Mouse (Mus musculus) small intestine, adult 2 months (tissue): ENCODE results near the gene Rpl28. TPM values are rescaled to one million over a fixed set of nuclear protein-coding genes. Genes with fewer than 3 reads are reported as not detected.

Experiments
- H3K27ac ChIP-seq: fragments of 200-500 bp; 2 replicates; pipeline ENCODE4 v1.5.1; 2012; ENCODE audit warnings: low read depth, low read length, control low read depth, inconsistent platforms; ENCODE audit not compliant: insufficient read depth
- H3K27me3 ChIP-seq: fragments of 200-500 bp; 2 replicates; pipeline ENCODE4 v1.6.1; 2012; ENCODE audit warnings: mild to moderate bottlenecking, moderate library complexity, low read length, inconsistent platforms; ENCODE audit not compliant: control insufficient read depth, insufficient read depth
- H3K36me3 ChIP-seq: fragments of 200-500 bp; 2 replicates; pipeline ENCODE4 v1.6.1; 2012; ENCODE audit warnings: mild to moderate bottlenecking, low read length, control low read depth, inconsistent platforms; ENCODE audit not compliant: control insufficient read depth, insufficient read depth
- H3K4me1 ChIP-seq: fragments of 200-500 bp; 2 replicates; pipeline ENCODE4 v1.6.1; 2012; ENCODE audit warnings: low read length, inconsistent platforms, mixed read lengths; ENCODE audit not compliant: control insufficient read depth, insufficient read depth, insufficient read length
- H3K4me3 ChIP-seq: fragments of 200-500 bp; 2 replicates; pipeline ENCODE4 v1.5.1; 2012; ENCODE audit warnings: low read depth, mild to moderate bottlenecking, control low read depth, inconsistent platforms, low read length, moderate library complexity
- CTCF ChIP-seq: fragments of 200-500 bp; IDR thresholded peaks from 2 replicates; pipeline ENCODE4 v1.5.1; 2012; ENCODE audit warnings: low read depth, mild to moderate bottlenecking, control low read depth, inconsistent platforms, low read length, moderate library complexity, mixed read lengths; ENCODE audit not compliant: insufficient replicate concordance, insufficient read length; ENCODE audit errors: extremely low read depth
- POLR2A ChIP-seq: fragments of 200-500 bp; IDR thresholded peaks from 2 replicates; pipeline ENCODE4 v1.6.1; 2012; ENCODE audit warnings: low read depth, mild to moderate bottlenecking, control low read depth, inconsistent platforms, low read length, moderate library complexity
- WGBS: fragments of 180-500 bp; shearing (Covaris S2); methylation state at CpG from one replicate; pipeline ENCODE4 v1.1.7; 2018; 5-methylcytosine and 5-hydroxymethylcytosine counted together
- polyA plus RNA-seq: library from polyadenylated mRNA; depleted of rRNA; stranded (reverse); fragments of >200 nt; gene quantifications from 2 replicates; pipeline ENCODE4 v1.2.3, GENCODE M21; 2012

Gene Rpl28
- polyA plus RNA-seq, 1 experiment, result 355 TPM

DNA sequence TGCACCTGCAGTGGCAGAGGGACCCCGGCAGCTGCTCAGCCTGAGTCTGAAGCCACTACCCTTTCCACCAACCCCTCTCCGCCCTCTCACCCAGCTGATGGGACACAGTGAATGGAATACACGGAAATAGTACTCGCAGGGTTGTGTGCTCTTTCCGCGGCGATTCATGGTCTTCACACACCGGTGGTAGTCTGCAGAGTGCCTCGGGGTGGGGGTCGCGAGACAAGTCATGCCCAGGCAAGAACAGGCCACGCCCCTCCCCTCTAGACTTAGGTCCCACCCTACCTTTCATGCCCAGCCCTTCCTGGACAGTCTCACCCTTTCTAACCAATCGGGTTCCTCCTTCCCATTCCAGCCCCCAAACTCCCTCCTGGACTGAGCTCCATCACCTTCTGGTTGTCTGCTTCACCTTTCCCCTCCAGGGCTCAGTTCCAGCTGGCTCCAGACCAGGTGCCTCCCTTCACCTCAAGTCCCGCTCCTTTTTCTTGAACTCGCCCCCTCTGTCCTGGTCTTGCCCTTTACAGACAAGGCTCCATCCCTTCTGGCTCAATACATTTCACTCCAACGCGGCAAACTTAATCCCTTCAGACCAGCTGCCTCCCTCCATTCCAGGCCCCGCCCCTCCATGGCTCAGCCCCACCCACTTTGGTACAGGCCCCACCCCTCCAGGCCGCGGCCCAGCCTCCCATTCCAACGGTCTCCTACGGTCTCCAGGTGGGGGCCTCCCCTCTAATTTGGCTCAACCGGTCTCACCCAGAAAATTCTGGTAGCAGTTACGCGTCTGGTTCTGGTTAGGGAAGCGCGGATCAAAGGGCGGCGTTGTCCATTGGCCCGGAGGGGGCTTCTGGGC, 40.5 kb upstream of the Rpl28 start:
- H3K36me3 ChIP-seq, result no peaks in the 10 kb centered on the region; the same call in 1 of the 2 replicates
- no peak for TF ChIP-seq POLR2A
- no peak for TF ChIP-seq CTCF
- no peaks in the 10 kb centered on the region for H3K27me3 ChIP-seq
- WGBS, result 2% methylated on average over 30 of the region's 30 CpGs
- H3K4me1 ChIP-seq, result peaks cover 17% of the 10 kb centered on the region
- H3K4me3 ChIP-seq, result peak overlapping the region; percentile 58
- H3K27ac ChIP-seq, result no peak overlapping the region

GRCm38 (mm10) chr7:4752821-4753570, 39.7 kb upstream of the Rpl28 start, which contains the start of gene Cox6b2:
TSS of gene Cox6b2 (minus strand) at chr7:4753094.
- H3K36me3 ChIP-seq, result no peaks in the 10 kb centered on the region

GRCm38 (mm10) chr7:4759670-4760069, 33.0 kb upstream of the Rpl28 start:
- TF ChIP-seq CTCF, result no peak
- no peak for TF ChIP-seq POLR2A
- Histone ChIP-seq H3K36me3 (no peaks in the 10 kb centered on the region), H3K27ac (no peak overlapping the region), H3K4me1 (peaks cover 2% of the 10 kb centered on the region; the same call in 1 of the 2 replicates), H3K4me3 (no peak overlapping the region), H3K27me3 (no peaks in the 10 kb centered on the region)
- WGBS, result 37% methylated on average over 1 of the region's 1 CpGs

More at GRCm38 (mm10) chr7:4752821-4753570, 39.7 kb upstream of the Rpl28 start, which contains the start of gene Cox6b2:
- peaks cover 14% of the 10 kb centered on the region for H3K4me1 ChIP-seq
- 10% methylated on average over 24 of the region's 24 CpGs for WGBS
- peak within 1 kb of the TSS; percentile 58 for H3K4me3 ChIP-seq
- TF ChIP-seq POLR2A, result no peak
- no peak for TF ChIP-seq CTCF
- H3K27me3 ChIP-seq, result no peaks in the 10 kb centered on the region
- no peak within 1 kb of the TSS for H3K27ac ChIP-seq

DNA sequence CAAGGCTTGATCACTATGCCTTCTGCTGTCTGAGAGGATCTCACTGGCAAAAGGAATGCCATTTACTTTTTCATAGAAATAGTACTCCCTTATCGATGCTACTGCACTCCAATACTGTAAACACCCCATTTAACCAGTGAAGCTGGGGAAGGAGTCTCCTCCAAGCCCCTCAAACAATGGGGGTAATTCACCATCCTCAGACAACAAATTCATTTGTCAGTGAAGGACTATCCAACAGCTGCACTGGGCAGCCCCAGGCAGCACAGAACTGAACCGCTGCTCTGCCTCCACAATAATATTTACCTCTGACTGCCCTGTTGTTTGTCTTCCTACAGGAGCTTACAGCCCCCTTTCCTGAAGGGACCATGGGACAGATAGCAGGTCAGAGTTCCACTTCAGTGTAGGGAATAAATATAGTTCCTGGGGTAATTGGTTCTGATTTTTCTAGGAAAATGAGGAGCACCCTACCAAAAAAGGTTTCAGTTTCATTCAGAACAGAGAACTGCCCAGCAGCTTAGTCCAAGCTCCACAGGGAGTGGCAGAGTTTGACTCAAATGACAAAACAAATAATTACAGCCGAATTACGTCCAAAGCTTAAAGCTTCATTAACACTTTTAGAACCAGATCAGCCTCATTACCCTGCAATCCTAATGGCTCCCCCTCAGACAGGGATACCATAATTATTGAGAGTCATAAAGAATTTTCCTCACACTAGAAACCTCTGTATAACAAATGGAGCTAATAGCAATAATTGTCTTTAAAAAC, 27.5 kb upstream of the Rpl28 start:
- Histone ChIP-seq H3K27me3 (no peaks in the 10 kb centered on the region), H3K36me3 (no peaks in the 10 kb centered on the region), H3K4me1 (peaks cover 6% of the 10 kb centered on the region; the same call in 1 of the 2 replicates), H3K4me3 (no peak overlapping the region), H3K27ac (peak overlapping the region; percentile 69)
- 12% methylated on average over 4 of the region's 4 CpGs for WGBS
- TF ChIP-seq POLR2A, result no peak
- no peak for TF ChIP-seq CTCF

DNA sequence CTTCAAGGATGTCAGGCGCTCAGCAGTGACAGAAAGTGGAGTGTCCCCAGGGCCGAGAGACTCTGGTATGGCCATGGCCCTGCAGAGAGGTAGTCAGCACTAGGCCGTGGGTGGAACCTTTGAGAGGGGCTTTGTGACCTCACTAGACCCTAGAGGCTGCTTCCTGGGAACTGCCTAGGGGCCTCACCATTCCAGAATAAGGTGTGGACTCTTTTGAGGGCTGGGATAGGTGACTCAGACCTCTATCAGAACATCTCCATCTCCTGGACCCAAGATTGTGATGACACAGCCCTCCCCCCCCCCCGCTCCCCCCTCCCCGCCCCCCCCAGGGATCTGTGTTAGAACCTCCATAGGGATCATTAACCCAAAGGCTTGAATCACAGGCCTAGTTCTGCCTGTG, 21.5 kb upstream of the Rpl28 start, which contains the start of gene Fam71e2:
Fam71e2 (minus strand) TSS at position 101 of the 400 bp plus-strand sequence.
- TF ChIP-seq POLR2A, result no peak
- TF ChIP-seq CTCF, result no peak
- H3K4me3 ChIP-seq, result no peak within 1 kb of the TSS
- H3K4me1 ChIP-seq, result no peaks in the 10 kb centered on the region
- no peaks in the 10 kb centered on the region for H3K36me3 ChIP-seq
- peaks cover 8% of the 10 kb centered on the region for H3K27me3 ChIP-seq
- 71% methylated on average over 5 of the region's 5 CpGs for WGBS
- H3K27ac ChIP-seq, result no peak within 1 kb of the TSS

GRCm38 (mm10) chr7:4776131-4776530, 16.5 kb upstream of the Rpl28 start:
- WGBS, result 52% methylated on average over 10 of the region's 10 CpGs
- H3K36me3 ChIP-seq, result no peaks in the 10 kb centered on the region

More at GRCm38 (mm10) chr7:4776131-4776530, 16.5 kb upstream of the Rpl28 start:
- H3K27me3 ChIP-seq, result peaks cover 32% of the 10 kb centered on the region
- no peak overlapping the region for H3K27ac ChIP-seq
- no peak overlapping the region for H3K4me3 ChIP-seq
- H3K4me1 ChIP-seq, result no peaks in the 10 kb centered on the region; the same call in none of the 2 replicates
- TF ChIP-seq CTCF, result no peak
- no peak for TF ChIP-seq POLR2A
